ENCODE assay signal across 9 mouse cellular contexts in the genomic region with DNA sequence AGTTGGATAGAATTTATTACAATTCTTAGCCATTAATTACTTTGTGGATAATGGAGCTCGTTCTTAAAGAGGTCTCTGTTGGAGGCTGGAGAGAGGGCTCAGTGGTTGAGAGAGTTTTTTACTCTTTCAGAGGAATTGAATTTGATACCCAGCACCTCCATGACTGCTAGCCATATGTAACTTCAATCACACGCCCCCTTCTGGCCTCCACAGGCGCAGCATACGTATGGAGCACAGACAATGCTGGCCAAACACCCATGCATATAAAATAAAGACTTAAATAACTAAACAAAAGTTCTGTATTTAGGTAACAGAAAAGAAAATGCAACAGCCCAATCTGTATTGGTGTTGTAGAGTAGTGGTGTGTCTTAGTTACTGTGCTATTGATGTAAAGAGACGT. TPM values are rescaled to one million over a fixed set of nuclear protein-coding genes. Genes with fewer than 3 reads are reported as not detected.
DNase-seq lines count a peak whose midpoint lies in the region; ATAC-seq and TF ChIP-seq lines count a peak whose summit lies in the region.
"Had no signal": no experiment of that assay in that cellular context is flagged by ENCODE, and none has a peak within 500 bp of the region (broad histone marks: within the 10 kb centered on the region; RNA-seq: fewer than 3 reads in every experiment).

No protein-coding gene starts in this region.

- no peak for TF ChIP-seq EP300 in liver, embryonic 14.5 days (IDR thresholded peaks at IDR 0.05; ENCODE audit: low read depth)

- peak; percentile 69 for TF ChIP-seq CTCF in intestine, postnatal 0 days (IDR thresholded peaks at IDR 0.05; ENCODE audit: low read depth)
- TF ChIP-seq CTCF in liver, embryonic 14.5 days (IDR thresholded peaks at IDR 0.05; ENCODE audit: low read depth), result peak; percentile 61

- no peak overlapping the region for H3K4me2 ChIP-seq in intestine, postnatal 0 days (replicated peaks; ENCODE audit: low read depth)
- H3K4me2 ChIP-seq in intestine, embryonic 15.5 days (replicated peaks), result no peak overlapping the region
- H3K4me2 ChIP-seq in liver, embryonic 14.5 days (ENCODE audit: low read depth), result no peak overlapping the region

- H3K4me1 ChIP-seq in intestine, postnatal 0 days (replicated peaks; ENCODE audit: control insufficient read depth, insufficient read depth, low read length), result no peaks in the 10 kb centered on the region
- no peaks in the 10 kb centered on the region for H3K4me1 ChIP-seq in intestine, embryonic 15.5 days (replicated peaks)
- no peaks in the 10 kb centered on the region for H3K4me1 ChIP-seq in liver, embryonic 14.5 days (replicated peaks; ENCODE audit: control insufficient read depth in 2 of 2, insufficient read depth in 2 of 2, low read length in 1 of 2)
- H3K4me1 ChIP-seq: megakaryocyte, embryonic 14.5 days had no signal

- peaks cover 60% of the 10 kb centered on the region for H3K36me3 ChIP-seq in intestine, postnatal 0 days (ENCODE audit: control insufficient read depth, insufficient read depth)
- peaks cover 27% of the 10 kb centered on the region for H3K36me3 ChIP-seq in intestine, embryonic 15.5 days
- H3K36me3 ChIP-seq in liver, embryonic 14.5 days (replicated peaks; ENCODE audit: control insufficient read depth, insufficient read depth, low read depth), result peaks cover 16% of the 10 kb centered on the region

- no peak overlapping the region for H3K4me3 ChIP-seq in intestine, postnatal 0 days (ENCODE audit: low read depth, low read length)
- H3K4me3 ChIP-seq in intestine, embryonic 15.5 days (replicated peaks), result no peak overlapping the region
- no peak overlapping the region for H3K4me3 ChIP-seq in liver, embryonic 14.5 days (ENCODE audit: insufficient read depth in 1 of 2, low read depth in 2 of 2, low read length in 2 of 2)
- H3K4me3 ChIP-seq: megakaryocyte, embryonic 14.5 days had no signal

- DNase-seq in 416B (ENCODE audit: low read depth) (peak; percentile 45), ES-CJ7 (ENCODE audit: low read depth, low spot score) (peak; percentile 54)
- peak; percentile 48 to 66 for DNase-seq in cerebellum, postnatal 14 days
- no peak for DNase-seq in liver, embryonic 14.5 days (ENCODE audit: low read depth in 3 of 3, low spot score in 3 of 3)
- DNase-seq in thymus, postnatal 36 days, result peak; percentile 28 to 31

- WGBS in intestine, postnatal 0 days, result 70% methylated on average over 5 of the region's 5 CpGs
- 74% methylated on average over 5 of the region's 5 CpGs for WGBS in intestine, embryonic 15.5 days
- 62% methylated on average over 5 of the region's 5 CpGs for WGBS in liver, embryonic 14.5 days (ENCODE audit: insufficient replicate concordance)

- no peak overlapping the region for H3K9ac ChIP-seq in intestine, postnatal 0 days (ENCODE audit: low read depth, low read length)
- H3K9ac ChIP-seq in intestine, embryonic 15.5 days, result no peak overlapping the region
- no peak overlapping the region for H3K9ac ChIP-seq in liver, embryonic 14.5 days (replicated peaks)

- no peaks in the 10 kb centered on the region for H3K27me3 ChIP-seq in intestine, postnatal 0 days (replicated peaks; ENCODE audit: control insufficient read depth, insufficient read depth, low read length)
- no peaks in the 10 kb centered on the region for H3K27me3 ChIP-seq in intestine, embryonic 15.5 days (replicated peaks)
- H3K27me3 ChIP-seq in liver, embryonic 14.5 days (ENCODE audit: control insufficient read depth, insufficient read depth, low read length), result no peaks in the 10 kb centered on the region
- H3K27me3 ChIP-seq: megakaryocyte, embryonic 14.5 days had no signal

- ATAC-seq in intestine, postnatal 0 days, result no peak
- no peak for ATAC-seq in intestine, embryonic 15.5 days
- ATAC-seq in liver, embryonic 14.5 days (ENCODE audit: insufficient read depth), result no peak
- no peak for ATAC-seq in erythroid progenitor cell, adult 5-6 weeks (replicated peaks; ENCODE audit: low FRiP score, poor library complexity, severe bottlenecking)

- H3K27ac ChIP-seq in intestine, postnatal 0 days (ENCODE audit: low read depth, low read length), result no peak overlapping the region
- H3K27ac ChIP-seq in intestine, embryonic 15.5 days, result no peak overlapping the region
- H3K27ac ChIP-seq in liver, embryonic 14.5 days, result no peak overlapping the region

- no peaks in the 10 kb centered on the region for H3K9me3 ChIP-seq in intestine, postnatal 0 days (ENCODE audit: control insufficient read depth)
- no peaks in the 10 kb centered on the region for H3K9me3 ChIP-seq in intestine, embryonic 15.5 days
- no peaks in the 10 kb centered on the region for H3K9me3 ChIP-seq in liver, embryonic 14.5 days (ENCODE audit: control insufficient read depth, low read length)

RNA-seq across cellular contexts. Expression of a gene that starts 43.2 kb away (rescaled TPM):
- 3.7 and 3.8 TPM in 2 replicates for polyA plus RNA-seq in intestine, postnatal 0 days (2015; fragmentation: Nextera tagmentation; extraction: Ambion mirVana)
- polyA plus RNA-seq in intestine, embryonic 15.5 days (2015; fragmentation: Nextera tagmentation; extraction: Ambion mirVana), result 9.9 and 10.2 TPM in 2 replicates
- 5.7 and 6.3 TPM in 2 replicates for polyA plus RNA-seq in liver, embryonic 14.5 days (2012; rRNA removed)
- polyA plus RNA-seq in liver, embryonic 14.5 days (2014; fragmentation: Nextera tagmentation; extraction: Ambion mirVana), result 3.7 and 4.9 TPM in 2 replicates
- 3.2 and 3.4 TPM in 2 replicates for total RNA-seq in erythroid progenitor cell, adult 5-6 weeks (2015; ENCODE audit: low replicate concordance)
- total RNA-seq in erythroid progenitor cell, adult 5-6 weeks (2017; ENCODE audit: low replicate concordance), result 4.6 and 12.7 TPM in 2 replicates

RNA-seq across cellular contexts. Expression of a gene that starts 47.9 kb away (rescaled TPM):
- 164 and 168 TPM in 2 replicates for polyA plus RNA-seq in intestine, postnatal 0 days (2015; fragmentation: Nextera tagmentation; extraction: Ambion mirVana)
- polyA plus RNA-seq in intestine, embryonic 15.5 days (2015; fragmentation: Nextera tagmentation; extraction: Ambion mirVana), result 196 and 209 TPM in 2 replicates
- polyA plus RNA-seq in liver, embryonic 14.5 days (2012; rRNA removed), result 46.6 and 59.2 TPM in 2 replicates
- 93.7 and 102 TPM in 2 replicates for polyA plus RNA-seq in liver, embryonic 14.5 days (2014; fragmentation: Nextera tagmentation; extraction: Ambion mirVana)
- total RNA-seq in erythroid progenitor cell, adult 5-6 weeks (2015; ENCODE audit: low replicate concordance), result 38.9 and 114 TPM in 2 replicates
- total RNA-seq in erythroid progenitor cell, adult 5-6 weeks (2017; ENCODE audit: low replicate concordance), result 50.6 and 86.5 TPM in 2 replicates

RNA-seq across cellular contexts. Expression of a gene that starts 58.4 kb away (rescaled TPM):
- polyA plus RNA-seq in intestine, postnatal 0 days (2015; fragmentation: Nextera tagmentation; extraction: Ambion mirVana), result 0.57 and 0.84 TPM in 2 replicates
- polyA plus RNA-seq in intestine, embryonic 15.5 days (2015; fragmentation: Nextera tagmentation; extraction: Ambion mirVana), result 0.39 and 0.44 TPM in 2 replicates
- 0.09 and 0.12 TPM in 2 replicates for polyA plus RNA-seq in liver, embryonic 14.5 days (2012; rRNA removed)
- polyA plus RNA-seq in liver, embryonic 14.5 days (2014; fragmentation: Nextera tagmentation; extraction: Ambion mirVana), result 0.11 and 0.29 TPM in 2 replicates
- total RNA-seq in erythroid progenitor cell, adult 5-6 weeks (2015; ENCODE audit: low replicate concordance), result 1.4 and 3.4 TPM in 2 replicates
- not detected in 2 replicates for total RNA-seq in erythroid progenitor cell, adult 5-6 weeks (2017; ENCODE audit: low replicate concordance)

Comparison
In these comparisons a context has a peak if more than half of its experiments do, and no peak if none do; other contexts are left out.
1. DNase-seq: peak in 416B (single experiment), ES-CJ7 (single experiment), cerebellum, postnatal 14 days (2 of 2) and thymus, postnatal 36 days (2 of 2); none in liver, embryonic 14.5 days (0 of 3).